Mouse (Mus musculus): ENCODE results near the gene Chchd6. TPM values are rescaled to one million over a fixed set of nuclear protein-coding genes. Genes with fewer than 3 reads are reported as not detected.

Gene Chchd6
- polyA plus RNA-seq, 1 experiment, result 38.0 TPM

GRCm38 (mm10) chr6:89404964-89405363 is 190.5 kb downstream of the Chchd6 start:
- no peak for DNase-seq (ENCODE audit: low spot score)

GRCm38 (mm10) chr6:89403257-89404225 is 191.9 kb downstream of the Chchd6 start:
- DNase-seq (ENCODE audit: low spot score), result no peak

DNA sequence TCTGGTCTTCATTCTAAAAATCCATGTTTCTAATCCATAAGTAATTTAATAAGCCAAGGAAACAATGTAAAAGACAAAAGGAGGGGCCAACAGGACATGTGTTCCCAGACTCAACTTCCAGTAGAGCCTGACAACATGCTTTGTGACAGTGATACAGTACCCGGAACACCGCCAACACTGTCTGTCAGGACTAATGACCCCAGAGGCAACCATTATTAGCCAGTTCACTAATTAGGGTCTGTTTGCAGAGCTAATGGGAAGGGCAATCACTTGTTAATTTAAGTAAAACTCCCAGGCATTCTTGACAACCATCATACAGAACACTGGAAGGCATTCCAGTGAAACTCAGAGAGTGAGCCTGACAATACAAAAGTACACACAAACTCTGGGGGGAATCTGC is 193.0 kb downstream of the Chchd6 start:
- no peak for DNase-seq (ENCODE audit: low spot score)

DNA sequence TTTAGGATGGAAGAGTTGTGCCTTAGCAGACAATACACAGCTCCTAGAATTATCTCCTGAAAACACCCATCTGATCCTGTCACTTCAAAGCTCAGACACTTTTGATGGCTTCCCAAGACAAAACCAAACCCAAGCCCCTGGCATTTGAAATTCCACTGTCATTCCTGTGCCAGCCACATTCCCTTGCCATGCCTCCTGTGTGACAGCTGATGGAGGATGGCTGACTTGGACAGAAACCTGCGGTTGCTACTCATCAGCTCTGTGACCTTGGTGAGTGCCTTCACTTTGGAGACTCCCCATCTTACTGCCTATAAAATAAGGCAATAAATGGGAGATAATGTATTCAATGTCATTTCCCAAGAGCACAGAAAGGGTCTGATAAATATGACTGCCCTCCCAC is 195.9 kb downstream of the Chchd6 start:
- no peak for DNase-seq (ENCODE audit: low spot score)

DNA sequence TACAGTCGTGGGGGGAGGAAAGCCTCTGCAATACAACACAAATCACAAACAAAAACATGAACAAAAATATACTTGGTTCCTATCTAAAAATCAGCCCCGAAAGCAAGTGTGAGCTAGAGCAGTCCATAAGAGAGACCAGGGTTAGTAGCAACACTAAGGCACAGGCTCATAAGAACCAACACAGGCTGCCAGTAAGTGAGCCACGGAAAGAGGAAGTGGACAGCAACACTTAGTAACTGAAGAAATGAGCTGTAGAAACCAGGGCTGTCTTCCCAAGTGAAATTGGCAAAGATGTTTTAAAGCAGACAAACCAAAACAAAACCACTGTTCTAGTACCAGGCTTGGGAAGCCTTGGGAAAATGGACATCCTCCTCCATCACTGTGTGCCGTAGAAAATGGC is 197.5 kb downstream of the Chchd6 start:
- no peak for DNase-seq (ENCODE audit: low spot score)

DNA sequence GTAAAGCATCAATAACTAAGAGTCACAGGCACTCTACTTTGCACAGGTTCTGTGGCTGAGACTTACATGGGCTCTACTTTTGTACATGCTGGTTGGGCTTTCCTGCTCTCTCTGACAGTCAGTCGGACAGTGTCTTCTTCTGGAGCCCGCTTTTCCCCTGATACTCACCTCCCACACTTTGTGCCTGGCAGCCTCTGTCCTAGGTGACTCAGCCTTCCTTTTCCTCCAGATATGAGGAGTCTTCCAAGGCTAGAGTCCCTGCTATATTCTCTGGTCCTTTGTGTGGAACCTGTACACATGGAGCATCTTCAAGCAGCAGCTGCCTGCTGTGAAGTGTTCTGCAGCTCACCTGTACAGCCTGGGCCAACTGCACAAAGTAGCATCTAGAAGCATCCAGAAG is 201.6 kb downstream of the Chchd6 start:
- no peak for DNase-seq (ENCODE audit: low spot score)

DNA sequence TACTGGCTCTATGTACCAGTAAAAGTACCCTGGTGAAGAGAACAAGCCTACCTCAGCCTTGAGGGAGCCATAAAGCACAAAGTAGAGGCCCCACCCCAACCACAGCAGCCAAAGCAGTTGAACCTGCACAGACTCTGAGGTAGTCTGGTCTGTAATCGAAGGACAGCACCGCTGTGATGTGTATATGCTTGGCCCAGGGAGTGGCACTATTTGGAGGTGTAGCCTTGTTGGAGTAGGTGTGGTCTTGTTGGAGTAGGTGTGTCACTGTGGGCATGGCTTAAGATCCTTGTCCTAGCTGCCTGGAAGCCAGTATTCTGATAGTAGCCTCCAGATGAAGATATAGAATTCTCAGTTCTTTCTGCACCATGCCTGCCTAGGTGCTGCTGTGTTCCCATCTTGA is 203.2 kb downstream of the Chchd6 start:
- DNase-seq (ENCODE audit: low spot score), result no peak

DNA sequence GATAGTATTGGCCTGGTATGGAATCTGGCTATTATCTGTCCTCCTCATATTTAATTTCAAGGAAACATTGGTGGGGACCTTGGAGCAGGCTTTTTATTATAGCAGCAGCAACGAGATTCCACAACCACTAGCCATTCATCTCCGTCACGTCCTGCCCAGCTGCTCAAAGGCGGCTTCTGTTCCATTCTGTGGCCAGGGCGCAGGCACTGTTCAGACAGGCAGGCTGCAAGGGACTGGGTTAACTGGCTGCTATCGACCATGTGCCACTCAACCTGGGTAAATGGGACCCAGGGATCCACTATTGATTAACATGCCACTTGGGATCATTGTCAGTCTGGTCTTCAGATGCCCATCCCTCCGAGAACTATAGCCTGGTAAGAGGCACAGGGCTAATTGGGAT is 205.7 kb downstream of the Chchd6 start:
- no peak for DNase-seq (ENCODE audit: low spot score)

- DNase-seq (ENCODE audit: low spot score), result no peak
These were observed 208.5 kb downstream of the Chchd6 start for GRCm38 (mm10) chr6:89386956-89387355.

GRCm38 (mm10) chr6:89384699-89385098 is 210.8 kb downstream of the Chchd6 start:
- DNase-seq (ENCODE audit: low spot score), result no peak

- no peak for DNase-seq (ENCODE audit: low spot score)
These were observed 213.6 kb downstream of the Chchd6 start for GRCm38 (mm10) chr6:89381851-89382250.

DNA sequence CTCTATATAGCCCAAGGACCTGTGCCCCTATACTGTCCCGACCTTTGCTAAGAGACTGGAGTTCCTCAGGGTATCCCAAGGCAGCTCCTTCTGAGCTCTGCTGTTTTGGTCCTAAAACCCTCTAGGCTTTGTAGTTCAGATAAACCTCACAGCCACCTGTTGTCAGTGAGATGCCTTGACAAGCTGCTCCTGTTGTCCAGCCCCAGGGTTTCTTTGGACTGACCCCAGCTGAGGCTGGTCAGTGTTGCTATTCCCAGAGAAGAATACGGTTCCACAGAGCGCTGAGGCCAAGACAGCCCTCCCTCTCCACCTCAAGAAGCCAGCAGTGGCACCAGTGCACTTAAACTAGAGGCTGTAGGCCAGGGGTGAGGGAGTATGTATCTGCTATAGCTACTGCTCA is 214.3 kb downstream of the Chchd6 start:
- DNase-seq (ENCODE audit: low spot score), result no peak

GRCm38 (mm10) chr6:89380751-89381150 is 214.7 kb downstream of the Chchd6 start:
- DNase-seq (ENCODE audit: low spot score), result no peak

- DNase-seq (ENCODE audit: low spot score), result no peak
These were observed 217.2 kb downstream of the Chchd6 start for GRCm38 (mm10) chr6:89378264-89378663.

- no peak for DNase-seq (ENCODE audit: low spot score)
These were observed 226.6 kb downstream of the Chchd6 start for GRCm38 (mm10) chr6:89368812-89369211.

DNA sequence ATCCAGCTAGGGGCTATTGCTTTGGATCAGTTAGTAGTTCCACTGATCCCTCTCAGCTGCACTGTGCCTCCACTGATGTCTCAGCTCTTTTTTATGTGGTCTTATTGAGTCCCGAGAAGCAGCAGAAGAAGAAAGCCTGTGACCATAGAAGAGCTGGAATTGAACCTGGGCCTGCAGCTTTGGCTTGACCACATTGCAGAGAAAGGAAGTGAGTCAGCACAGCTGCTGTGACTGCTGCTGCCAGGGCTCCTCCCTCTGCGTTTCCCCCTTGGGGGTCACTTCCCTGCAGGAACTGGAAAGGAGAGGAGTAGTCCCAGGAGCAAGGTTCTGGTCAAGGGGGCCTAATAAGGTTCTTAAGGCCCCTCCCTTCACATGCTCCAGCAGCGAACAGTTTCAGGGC is 231.1 kb downstream of the Chchd6 start:
- DNase-seq (ENCODE audit: low spot score), result no peak

DNA sequence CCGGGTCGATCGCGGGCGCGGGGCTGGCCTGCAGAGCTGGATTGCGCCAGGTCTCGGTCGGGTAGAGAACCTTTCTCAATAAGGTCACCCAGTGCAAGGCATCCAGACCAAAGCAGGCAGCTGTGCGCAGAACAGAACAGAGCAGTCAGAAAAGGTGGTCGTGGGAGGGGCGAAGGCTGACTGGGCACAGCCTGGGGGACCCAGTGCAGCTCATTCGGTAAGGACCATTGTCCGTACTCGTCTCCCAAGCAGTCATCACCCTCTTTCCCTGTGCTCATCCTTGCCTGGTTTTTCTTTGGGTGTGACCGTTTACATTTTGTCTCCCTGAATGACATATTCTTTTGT is 232.4 kb downstream of the Chchd6 start:
- DNase-seq (ENCODE audit: low spot score), result no peak

DNA sequence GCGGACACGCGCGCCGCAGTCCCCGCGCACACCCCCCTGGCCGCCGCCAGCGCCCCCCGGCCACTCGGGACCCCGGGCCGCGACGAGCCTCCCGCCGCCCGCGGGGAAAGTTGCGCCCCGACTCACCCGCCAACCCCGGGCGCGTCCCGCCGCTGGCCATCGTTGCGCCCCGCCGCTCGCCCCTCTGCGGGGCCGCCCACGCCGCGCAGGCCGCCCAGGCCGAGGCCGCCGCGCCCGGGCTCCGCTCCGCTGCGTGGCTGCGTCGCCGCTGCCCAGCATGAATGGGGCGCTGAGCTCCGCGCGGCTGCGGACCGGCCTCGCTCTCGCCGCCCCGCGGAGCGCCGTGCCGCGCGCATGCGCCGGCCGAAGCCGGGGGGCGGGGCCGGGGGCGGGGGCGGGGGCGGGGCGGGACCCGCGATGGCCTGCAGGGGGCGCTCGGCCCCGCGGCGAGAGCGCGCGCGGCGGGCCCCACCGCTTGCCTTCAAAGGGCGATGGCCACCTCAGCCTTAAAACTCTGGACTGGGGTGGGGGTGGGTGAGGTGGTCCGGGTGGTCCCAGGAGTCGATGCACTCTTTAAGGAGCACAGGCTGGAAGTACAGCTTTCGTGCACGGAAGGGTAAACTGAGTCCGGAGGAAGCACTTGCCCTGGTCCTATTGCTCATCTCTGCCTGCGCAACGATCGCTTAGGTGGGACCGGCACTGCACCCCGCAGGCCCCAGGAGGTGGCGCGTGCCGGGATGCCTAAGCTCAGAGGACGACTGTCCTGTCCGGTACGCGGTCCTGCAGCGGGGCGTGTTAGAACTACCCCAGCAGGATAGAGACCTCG is 233.0 kb downstream of the Chchd6 start, which contains the start of gene Plxna1:
TSS of gene Plxna1 (minus strand) at position 340 of the 826 bp plus-strand sequence.
- DNase-seq (ENCODE audit: low spot score), result peak; percentile 63

DNA sequence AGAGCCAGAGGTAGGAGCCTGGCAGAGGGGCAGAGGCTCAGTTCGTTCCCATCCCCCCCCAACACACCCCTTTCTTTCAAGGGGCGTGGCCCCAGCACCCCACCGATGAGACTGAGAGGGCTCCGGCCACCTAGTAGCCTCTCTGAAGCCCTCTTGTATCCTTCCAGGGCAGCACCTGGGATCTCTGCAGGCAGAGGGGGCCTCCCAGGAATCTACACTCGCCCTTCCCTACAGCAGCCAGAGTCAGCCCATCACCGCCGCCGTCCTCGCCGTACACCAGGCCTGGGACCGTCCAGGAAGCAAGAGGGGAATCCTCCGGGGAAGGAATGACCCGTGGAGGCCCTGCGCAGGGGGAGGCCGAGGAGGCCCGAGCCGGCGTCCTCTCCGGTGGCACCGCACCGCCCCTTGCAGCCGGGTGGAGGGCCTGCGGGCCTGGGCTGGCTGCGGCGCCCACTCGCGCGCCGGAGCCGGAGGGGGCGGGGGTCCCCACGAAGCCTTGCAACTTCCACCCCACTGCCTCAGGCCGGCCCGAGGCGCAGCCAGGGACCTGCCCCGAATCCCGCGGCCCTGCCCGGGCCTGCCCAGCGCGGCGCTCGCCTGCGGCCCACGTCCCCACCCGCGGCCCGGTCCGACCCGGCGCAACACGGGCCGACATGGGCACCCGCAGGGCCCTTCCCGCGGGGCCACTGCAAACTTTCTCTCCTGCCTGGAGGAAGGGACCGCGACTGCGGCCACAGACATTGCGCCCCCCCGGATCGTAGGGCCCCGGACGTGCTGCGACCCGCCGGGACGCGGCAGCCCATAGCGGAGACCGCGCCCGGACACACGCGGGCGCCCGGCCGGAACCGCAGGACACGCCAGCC is 233.8 kb downstream of the Chchd6 start:
- peak; percentile 58 for DNase-seq (ENCODE audit: low spot score)

- no peak for DNase-seq (ENCODE audit: low spot score)
These were observed 234.6 kb downstream of the Chchd6 start for GRCm38 (mm10) chr6:89360709-89361417.
